Mouse (Mus musculus) thymus, adult 18-20 months (tissue): Measurements from ENCODE around the gene Postn.
A peak's percentile ranks its signal among the peaks of the same experiment; 100 is the strongest.

Experiments
- DNase-seq, 2 experiments: peaks; one replicate each; pipeline ENCODE4 v3.0.0; 2022; ENCODE audit warnings: mixed read lengths in 2 of 2

The Postn gene

GRCm38 (mm10) chr3:54360897-54361296 lies at the start of gene Postn:
Postn (plus strand) TSS chr3:54361109.
- no peak for DNase-seq

GRCm38 (mm10) chr3:54314055-54314454 lies 46.9 kb upstream of the Postn start:
- DNase-seq, result no peak

- peak in 1 of 2 experiments; percentile 4 for DNase-seq
Measured at GRCm38 (mm10) chr3:54352891-54353652, 7.8 kb upstream of the Postn start.

GRCm38 (mm10) chr3:54357561-54357960 lies 3.3 kb upstream of the Postn start:
- DNase-seq, result no peak

GRCm38 (mm10) chr3:54358463-54359189 lies 2.3 kb upstream of the Postn start:
- DNase-seq, result no peak

GRCm38 (mm10) chr3:54361656-54362055 lies 747 bp downstream of the Postn start:
- no peak for DNase-seq

GRCm38 (mm10) chr3:54371015-54371414 lies 10.1 kb downstream of the Postn start:
- no peak for DNase-seq

- DNase-seq, result no peak
Measured at GRCm38 (mm10) chr3:54372625-54373024, 11.7 kb downstream of the Postn start.

GRCm38 (mm10) chr3:54376014-54376413 lies 15.1 kb downstream of the Postn start:
- DNase-seq, result no peak

GRCm38 (mm10) chr3:54377647-54378046 lies 16.7 kb downstream of the Postn start:
- DNase-seq, result no peak

- DNase-seq, result no peak
Measured at GRCm38 (mm10) chr3:54378135-54378534, 17.2 kb downstream of the Postn start.

GRCm38 (mm10) chr3:54379981-54380380 lies 19.1 kb downstream of the Postn start:
- DNase-seq, result no peak

GRCm38 (mm10) chr3:54399321-54399720 lies 38.4 kb downstream of the Postn start:
- DNase-seq, result no peak

- DNase-seq, result no peak
Measured at GRCm38 (mm10) chr3:54399911-54400310, 39.0 kb downstream of the Postn start.

- DNase-seq, result no peak
Measured at GRCm38 (mm10) chr3:54400617-54401016, 39.7 kb downstream of the Postn start.

- DNase-seq, result no peak
Measured at GRCm38 (mm10) chr3:54401706-54402105, 40.8 kb downstream of the Postn start.

GRCm38 (mm10) chr3:54403791-54404190 lies 42.9 kb downstream of the Postn start:
- no peak for DNase-seq

GRCm38 (mm10) chr3:54406567-54406966 lies 45.7 kb downstream of the Postn start:
- no peak for DNase-seq

- DNase-seq, result no peak
Measured at GRCm38 (mm10) chr3:54411052-54411451, 50.1 kb downstream of the Postn start.

- DNase-seq, result no peak
Measured at GRCm38 (mm10) chr3:54412885-54413583, 52.1 kb downstream of the Postn start.

- DNase-seq, result no peak
Measured at GRCm38 (mm10) chr3:54413584-54413897, 52.6 kb downstream of the Postn start.

- DNase-seq, result no peak
Measured at GRCm38 (mm10) chr3:54414386-54414785, 53.5 kb downstream of the Postn start.

GRCm38 (mm10) chr3:54417833-54418386 lies 57.0 kb downstream of the Postn start:
- no peak for DNase-seq
